Mouse (Mus musculus) megakaryocyte, embryonic 14.5 days (primary cell): ENCODE data around the gene Adipor1.
"Not testable (repeated sequence)": the region's sequence is repeated elsewhere in the genome, so short reads cannot be mapped to it uniquely, and the experiment has no call there.

ENCODE experiments used
- FLI1 ChIP-seq: IDR thresholded peaks from 2 replicates; pipeline ENCODE4 v1.6.1; 2012; ENCODE audit warnings: low read length, inconsistent platforms, mixed read lengths
- GATA1 ChIP-seq: IDR thresholded peaks from 3 replicates; pipeline ENCODE4 v1.6.1; 2012; ENCODE audit warnings: mixed read lengths, low read length, inconsistent platforms, borderline replicate concordance

DNA sequence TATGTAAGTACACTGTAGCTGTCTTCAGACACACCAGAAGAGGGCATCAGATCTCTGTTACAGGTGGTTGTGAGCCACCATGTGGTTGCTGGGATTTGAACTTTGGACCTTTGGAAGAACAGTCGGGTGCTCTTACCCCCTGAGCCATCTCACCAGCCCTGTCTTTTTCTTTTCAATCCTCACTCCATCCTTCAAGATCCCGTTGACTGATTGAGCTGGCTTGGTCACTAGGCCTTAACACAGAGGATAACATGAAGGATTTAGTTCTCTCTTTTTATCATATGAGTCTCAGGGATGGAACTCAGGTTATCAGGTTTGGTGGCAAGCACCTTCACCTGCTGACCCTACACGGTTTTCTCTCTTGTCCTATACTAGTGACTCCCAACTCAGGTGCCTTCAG, 33.4 kb downstream of the Adipor1 start:
- not testable (repeated sequence) for TF ChIP-seq GATA1, FLI1
